27 mouse cellular contexts compared by ENCODE assay signal in the genomic region with DNA sequence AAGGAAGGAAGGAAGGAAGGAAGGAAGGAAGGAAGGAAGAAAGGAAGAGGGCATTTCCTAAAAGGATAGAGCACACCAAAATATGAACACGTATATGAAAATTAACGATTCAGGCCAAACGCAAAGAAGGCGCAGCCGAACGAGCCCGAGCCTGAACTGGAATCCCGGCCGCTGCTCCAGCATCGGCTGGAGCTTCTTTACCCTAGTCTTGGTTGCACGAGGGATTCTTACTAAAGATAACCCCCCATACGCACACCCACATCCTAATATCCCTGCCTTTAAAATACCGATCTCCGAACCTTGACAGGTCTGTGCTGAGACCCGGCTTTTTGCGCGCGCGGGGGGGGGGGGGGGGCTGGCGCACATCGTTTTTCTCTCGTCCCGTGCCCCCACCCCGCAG. TPM values are rescaled to one million over a fixed set of nuclear protein-coding genes. Genes with fewer than 3 reads are reported as not detected.
DNase-seq lines count a peak whose midpoint lies in the region; ATAC-seq and TF ChIP-seq lines count a peak whose summit lies in the region.
"Had no signal": no experiment of that assay in that cellular context is flagged by ENCODE, and none has a peak within 500 bp of the region (broad histone marks: within the 10 kb centered on the region; RNA-seq: fewer than 3 reads in every experiment).

No protein-coding gene starts in this region.

- peak overlapping the region; percentile 23; the same call in 1 of the 2 replicates for H3K4me2 ChIP-seq in midbrain, embryonic 14.5 days (ENCODE audit: low read length)
- no peak overlapping the region for H3K4me2 ChIP-seq in midbrain, postnatal 0 days (ENCODE audit: low read depth, low read length, poor library complexity, severe bottlenecking)
- peak overlapping the region; percentile 65 for H3K4me2 ChIP-seq in embryonic facial prominence, embryonic 15.5 days (replicated peaks)

- peaks cover 75% of the 10 kb centered on the region for H3K27me3 ChIP-seq in midbrain, embryonic 14.5 days (ENCODE audit: control insufficient read depth, insufficient read depth, low read length)
- H3K27me3 ChIP-seq in midbrain, postnatal 0 days (ENCODE audit: insufficient read depth, low read length): peaks cover 54% of the 10 kb centered on the region
- H3K27me3 ChIP-seq in embryonic facial prominence, embryonic 15.5 days: peaks cover 78% of the 10 kb centered on the region

- ATAC-seq in midbrain, embryonic 14.5 days (ENCODE audit: low FRiP score, low TSS enrichment): no peak
- no peak for ATAC-seq in midbrain, postnatal 0 days (ENCODE audit: low FRiP score)
- no peak for ATAC-seq in embryonic facial prominence, embryonic 15.5 days (ENCODE audit: insufficient number of reproducible peaks, low FRiP score, low TSS enrichment, low read depth)

- no peak for TF ChIP-seq CTCF in gastrocnemius, adult 2 months (IDR thresholded peaks at IDR 0.05)
- no peak for TF ChIP-seq CTCF in midbrain, postnatal 0 days (IDR thresholded peaks at IDR 0.05)

- no peak overlapping the region for H3K27ac ChIP-seq in gastrocnemius, adult 2 months
- H3K27ac ChIP-seq in midbrain, embryonic 14.5 days (replicated peaks; ENCODE audit: low read depth, low read length): no peak overlapping the region
- H3K27ac ChIP-seq in midbrain, postnatal 0 days (ENCODE audit: low read depth, low read length): no peak overlapping the region
- H3K27ac ChIP-seq in embryonic facial prominence, embryonic 15.5 days (replicated peaks): no peak overlapping the region

- no peak overlapping the region for H3K4me3 ChIP-seq in gastrocnemius, adult 2 months
- H3K4me3 ChIP-seq in midbrain, embryonic 14.5 days (replicated peaks; ENCODE audit: low read depth, low read length): no peak overlapping the region
- H3K4me3 ChIP-seq in midbrain, postnatal 0 days (ENCODE audit: low read depth, low read length): no peak overlapping the region
- peak overlapping the region; percentile 56 for H3K4me3 ChIP-seq in embryonic facial prominence, embryonic 15.5 days (replicated peaks)
- H3K4me3 ChIP-seq: erythroblast, embryonic 14.5 days had no signal

- no peak overlapping the region for H3K9ac ChIP-seq in midbrain, embryonic 14.5 days (replicated peaks; ENCODE audit: low read length)
- H3K9ac ChIP-seq in midbrain, postnatal 0 days (replicated peaks; ENCODE audit: low read length, poor library complexity, severe bottlenecking): no peak overlapping the region
- H3K9ac ChIP-seq in embryonic facial prominence, embryonic 15.5 days: no peak overlapping the region

- intact Hi-C loops in gastrocnemius, adult 2 months (cut with DNase I): no loop called here

- no peaks in the 10 kb centered on the region for H3K36me3 ChIP-seq in midbrain, embryonic 14.5 days (ENCODE audit: control insufficient read depth, insufficient read depth, low read length)
- no peaks in the 10 kb centered on the region for H3K36me3 ChIP-seq in midbrain, postnatal 0 days (ENCODE audit: insufficient read depth, low read length)
- H3K36me3 ChIP-seq in embryonic facial prominence, embryonic 15.5 days: no peaks in the 10 kb centered on the region

- WGBS in midbrain, embryonic 14.5 days: 2% methylated on average over 24 of the region's 24 CpGs
- 3% methylated on average over 22 of the region's 24 CpGs for WGBS in midbrain, postnatal 0 days
- 8% methylated on average over 21 of the region's 24 CpGs for WGBS in embryonic facial prominence, embryonic 15.5 days

- H3K9me3 ChIP-seq in midbrain, embryonic 14.5 days (ENCODE audit: control insufficient read depth, low read length): no peaks in the 10 kb centered on the region
- no peaks in the 10 kb centered on the region for H3K9me3 ChIP-seq in midbrain, postnatal 0 days (ENCODE audit: low read length)
- no peaks in the 10 kb centered on the region for H3K9me3 ChIP-seq in embryonic facial prominence, embryonic 15.5 days (replicated peaks)

- DNase-seq in gastrocnemius, adult 2 months: peak; percentile 7
- no peak for DNase-seq in gastrocnemius, adult 8-10 months (ENCODE audit: low spot score in 2 of 2)
- DNase-seq in midbrain, embryonic 14.5 days: no peak
- DNase-seq in midbrain, postnatal 0 days (ENCODE audit: low spot score): no peak
- no peak for DNase-seq in right cerebral cortex, postnatal 4 days
- DNase-seq in ovary, adult 18-20 months (ENCODE audit: low spot score): no peak
- DNase-seq: cerebellum, adult 9-11 months; kidney, adult 11 months; lung, adult 18-20 months; right cerebral cortex, adult 18-20 months; thymus, postnatal 25 days had no signal

- peaks cover 10% of the 10 kb centered on the region for H3K4me1 ChIP-seq in midbrain, embryonic 14.5 days (ENCODE audit: control insufficient read depth, insufficient read depth, low read length)
- H3K4me1 ChIP-seq in midbrain, postnatal 0 days (ENCODE audit: insufficient read depth, low read length): 0 out of 2 replicates have a peak, but pooled peaks cover 5% of the 10 kb centered on the region
- peaks cover 44% of the 10 kb centered on the region for H3K4me1 ChIP-seq in embryonic facial prominence, embryonic 15.5 days

RNA-seq across cellular contexts. Expression of a gene that starts 2.3 kb away (rescaled TPM):
- total RNA-seq in gastrocnemius, adult 2 months (2021): not detected
- total RNA-seq in gastrocnemius, adult 8-10 months (2022): not detected
- polyA plus RNA-seq in midbrain, embryonic 14.5 days (2014; fragmentation: Nextera tagmentation; extraction: Ambion mirVana): 0.74 TPM in 1 of 2 replicates, not detected in the other
- 0.60 and 3.0 TPM in 2 replicates for total RNA-seq in midbrain, postnatal 0 days (2014; rRNA removed)
- polyA plus RNA-seq in midbrain, postnatal 0 days (2015; fragmentation: Nextera tagmentation; extraction: Ambion mirVana): 0.63 and 1.3 TPM in 2 replicates
- polyA plus RNA-seq in embryonic facial prominence, embryonic 15.5 days (2015; fragmentation: Nextera tagmentation; extraction: Ambion mirVana): 17.2 and 20.1 TPM in 2 replicates
- total RNA-seq: adrenal gland, adult 18-20 months; gastrocnemius, postnatal 36 days; heart, postnatal 14 days; megakaryocyte-erythroid progenitor cell, adult 5-6 weeks; monocyte, adult 5-6 weeks had no signal
- polyA plus RNA-seq: C2C12; erythroblast, embryonic 14.5 days; kidney, embryonic 16.5 days; large intestine, adult 2 months had no signal

RNA-seq across cellular contexts. Expression of a gene that starts 34.0 kb away (rescaled TPM):
- not detected for total RNA-seq in gastrocnemius, adult 2 months (2021)
- total RNA-seq in gastrocnemius, adult 8-10 months (2022): not detected
- polyA plus RNA-seq in midbrain, embryonic 14.5 days (2014; fragmentation: Nextera tagmentation; extraction: Ambion mirVana): not detected in 2 replicates
- total RNA-seq in midbrain, postnatal 0 days (2014; rRNA removed): not detected in 2 replicates
- not detected in 2 replicates for polyA plus RNA-seq in midbrain, postnatal 0 days (2015; fragmentation: Nextera tagmentation; extraction: Ambion mirVana)
- polyA plus RNA-seq in embryonic facial prominence, embryonic 15.5 days (2015; fragmentation: Nextera tagmentation; extraction: Ambion mirVana): not detected in 2 replicates
- total RNA-seq: adrenal gland, adult 18-20 months; gastrocnemius, postnatal 36 days; heart, postnatal 14 days; layer of hippocampus, postnatal 10 days; left cerebral cortex, postnatal 10 days; megakaryocyte-erythroid progenitor cell, adult 5-6 weeks; monocyte, adult 5-6 weeks had no signal
- polyA plus RNA-seq: C2C12; cortical plate, adult 2 months; erythroblast, embryonic 14.5 days; hindbrain, embryonic 16.5 days; kidney, embryonic 16.5 days; large intestine, adult 2 months; liver, embryonic 11.5 days; neural tube, embryonic 11.5 days had no signal

RNA-seq across cellular contexts. Expression of a gene that starts 34.4 kb away (rescaled TPM):
- total RNA-seq in gastrocnemius, adult 2 months (2021): 10 to 100 TPM; 16.6 to 20.4 TPM
- total RNA-seq in gastrocnemius, adult 8-10 months (2022): 10 to 100 TPM; 15.1 to 18.4 (median 16.5) TPM
- 154 and 189 TPM in 2 replicates for polyA plus RNA-seq in midbrain, embryonic 14.5 days (2014; fragmentation: Nextera tagmentation; extraction: Ambion mirVana)
- total RNA-seq in midbrain, postnatal 0 days (2014; rRNA removed): 131 and 142 TPM in 2 replicates
- polyA plus RNA-seq in midbrain, postnatal 0 days (2015; fragmentation: Nextera tagmentation; extraction: Ambion mirVana): 120 and 122 TPM in 2 replicates
- polyA plus RNA-seq in embryonic facial prominence, embryonic 15.5 days (2015; fragmentation: Nextera tagmentation; extraction: Ambion mirVana): 52.4 and 55.8 TPM in 2 replicates

RNA-seq across cellular contexts. Expression of a gene that starts 42.3 kb away (rescaled TPM):
- not detected for total RNA-seq in gastrocnemius, adult 2 months (2021)
- total RNA-seq in gastrocnemius, adult 8-10 months (2022): not detected
- polyA plus RNA-seq in midbrain, embryonic 14.5 days (2014; fragmentation: Nextera tagmentation; extraction: Ambion mirVana): not detected in 2 replicates
- total RNA-seq in midbrain, postnatal 0 days (2014; rRNA removed): not detected in 2 replicates
- not detected in 2 replicates for polyA plus RNA-seq in midbrain, postnatal 0 days (2015; fragmentation: Nextera tagmentation; extraction: Ambion mirVana)
- polyA plus RNA-seq in embryonic facial prominence, embryonic 15.5 days (2015; fragmentation: Nextera tagmentation; extraction: Ambion mirVana): 0.12 TPM in 1 of 2 replicates, not detected in the other
- total RNA-seq: adrenal gland, adult 18-20 months; gastrocnemius, postnatal 36 days; heart, postnatal 14 days; layer of hippocampus, postnatal 10 days; left cerebral cortex, postnatal 10 days; megakaryocyte-erythroid progenitor cell, adult 5-6 weeks; monocyte, adult 5-6 weeks had no signal
- polyA plus RNA-seq: C2C12; cortical plate, adult 2 months; erythroblast, embryonic 14.5 days; hindbrain, embryonic 16.5 days; kidney, embryonic 16.5 days; large intestine, adult 2 months; liver, embryonic 11.5 days; neural tube, embryonic 11.5 days had no signal
